Mouse (Mus musculus) embryonic facial prominence, embryonic 11.5 days (tissue): Measurements from ENCODE around the gene 2410002F23Rik. TPM values are rescaled to one million over a fixed set of nuclear protein-coding genes. Genes with fewer than 3 reads are reported as not detected.
"Not testable (repeated sequence)": the region's sequence is repeated elsewhere in the genome, so short reads cannot be mapped to it uniquely, and the experiment has no call there.

ENCODE experiments used
- ATAC-seq: fragments of 200-750 bp; cut with Nextera tagmentation; replicated peaks from 2 replicates; pipeline ENCODE4 v1.8.0; 2017; ENCODE audit warnings: low read depth; ENCODE audit not compliant: insufficient number of reproducible peaks, low FRiP score, low TSS enrichment
- DNase-seq: peaks from one replicate; pipeline ENCODE4 v3.0.0-alpha.2; 2015; ENCODE audit warnings: low spot score
- H3K27ac ChIP-seq: fragments of 300-500 bp; sonication (generic); replicated peaks from 2 replicates; pipeline ENCODE4 v1.5.1; 2014; ENCODE audit warnings: mild to moderate bottlenecking, low read depth, low read length, control low read depth
- H3K27me3 ChIP-seq: fragments of 300-500 bp; sonication (generic); 2 replicates; pipeline ENCODE4 v1.6.1; 2014; ENCODE audit warnings: mild to moderate bottlenecking, low read length, moderate library complexity, mixed read lengths; ENCODE audit not compliant: control insufficient read depth, insufficient read depth
- H3K36me3 ChIP-seq: fragments of 300-500 bp; sonication (generic); replicated peaks from 2 replicates; pipeline ENCODE4 v1.6.1; 2014; ENCODE audit warnings: low read depth, mild to moderate bottlenecking, low read length, moderate library complexity, mixed read lengths; ENCODE audit not compliant: control insufficient read depth, insufficient read depth
- H3K4me1 ChIP-seq: fragments of 300-500 bp; sonication (generic); 2 replicates; pipeline ENCODE4 v1.6.1; 2014; ENCODE audit warnings: low read length, mixed read lengths; ENCODE audit not compliant: control insufficient read depth, insufficient read depth
- H3K4me2 ChIP-seq: fragments of 300-500 bp; sonication (generic); 2 replicates; pipeline ENCODE4 v1.6.1; 2014; ENCODE audit warnings: low read depth, mild to moderate bottlenecking, control low read depth, low read length, moderate library complexity
- H3K4me3 ChIP-seq: fragments of 300-500 bp; sonication (generic); 2 replicates; pipeline ENCODE4 v1.5.1; 2014; ENCODE audit warnings: low read depth, low read length, control low read depth
- H3K9ac ChIP-seq: fragments of 300-500 bp; sonication (generic); replicated peaks from 2 replicates; pipeline ENCODE4 v1.6.1; 2014; ENCODE audit warnings: mild to moderate bottlenecking, control low read depth, low read length
- H3K9me3 ChIP-seq: fragments of 300-500 bp; sonication (generic); replicated peaks from 2 replicates; pipeline ENCODE4 v1.6.1; 2016; ENCODE audit warnings: mild to moderate bottlenecking, low read length, inconsistent platforms, mixed read lengths; ENCODE audit not compliant: control insufficient read depth
- WGBS: fragments of 180-500 bp; shearing (Covaris S2); extraction: QIAGEN DNeasy Blood & Tissue Kit; methylation state at CpG from one replicate; pipeline ENCODE4 v1.1.7; 2014; 5-methylcytosine and 5-hydroxymethylcytosine counted together
- polyA plus RNA-seq: library from polyadenylated mRNA; unstranded; fragments of >200 nt; fragmentation: Nextera tagmentation; extraction: Ambion mirVana; gene quantifications from 2 replicates; pipeline ENCODE4 v1.2.1, GENCODE M21; 2014

Gene 2410002F23Rik
- polyA plus RNA-seq, 1 experiment from 2014 or later: 121 TPM

DNA sequence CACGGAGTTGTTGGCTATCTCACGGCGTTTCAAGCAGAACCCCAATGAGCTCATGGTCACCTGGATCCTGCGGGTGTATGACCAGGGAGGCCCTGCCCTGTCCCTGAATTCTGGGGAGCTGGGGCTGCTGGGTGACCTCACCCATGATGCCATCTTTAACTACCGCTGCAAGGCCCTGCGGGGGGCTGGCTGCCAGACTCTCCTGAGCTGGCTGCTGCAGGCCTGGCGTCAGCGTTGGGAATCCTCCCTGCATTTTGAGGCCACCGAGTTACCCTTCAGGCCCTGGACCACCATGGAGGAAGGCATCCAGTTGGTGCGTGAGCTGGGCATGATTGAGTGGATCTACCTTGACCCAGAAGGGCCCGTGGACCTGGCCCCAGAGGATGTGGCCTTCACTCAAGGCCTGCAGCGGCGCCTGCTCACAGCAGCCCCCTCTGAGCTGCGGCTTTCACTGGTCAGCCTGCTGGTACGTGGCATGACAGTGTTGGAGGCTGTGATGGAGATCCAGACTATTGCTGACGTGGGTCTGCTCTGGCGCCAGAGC is 4.3 kb downstream of the 2410002F23Rik start:
- H3K9ac ChIP-seq, H3K4me2 ChIP-seq, H3K4me1 ChIP-seq, H3K4me3 ChIP-seq, DNase-seq, H3K9me3 ChIP-seq, H3K36me3 ChIP-seq, H3K27me3 ChIP-seq, ATAC-seq, H3K27ac ChIP-seq: not testable (repeated sequence)
- WGBS: 88% methylated on average over 17 of the region's 17 CpGs

DNA sequence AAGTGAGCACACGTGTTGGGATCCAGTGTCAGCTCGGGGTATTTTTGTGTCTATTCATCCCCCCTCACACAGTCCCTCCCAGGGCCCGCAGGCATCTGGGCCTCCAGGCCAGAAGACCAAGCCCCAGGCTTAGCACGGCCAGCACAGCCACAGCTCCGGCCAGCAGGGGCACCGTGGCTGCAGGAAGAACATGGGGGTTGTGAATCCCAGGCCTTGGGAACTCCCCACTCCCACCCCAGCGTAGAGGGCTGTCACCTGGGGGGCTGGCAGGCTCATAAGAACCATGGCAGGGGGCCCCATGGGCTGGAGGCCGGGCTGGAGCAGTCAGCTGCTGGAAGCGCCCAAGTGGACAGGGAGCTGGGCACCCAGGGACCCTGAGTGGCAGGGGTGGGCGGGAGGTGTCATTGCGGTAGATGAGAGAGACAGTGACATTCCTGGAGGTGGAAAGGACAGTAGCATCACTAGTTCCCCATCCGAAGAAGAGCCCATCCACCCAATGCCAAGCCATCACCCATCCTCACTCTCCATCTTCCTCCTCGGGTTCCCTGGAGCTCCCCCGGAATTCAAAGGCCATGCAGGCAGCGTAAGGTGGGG is 6.6 kb downstream of the 2410002F23Rik start:
- Histone ChIP-seq H3K27me3 (no peaks in the 10 kb centered on the region), H3K4me1 (no peaks in the 10 kb centered on the region), H3K4me3 (no peak overlapping the region), H3K4me2 (no peak overlapping the region), H3K9me3 (no peaks in the 10 kb centered on the region), H3K27ac (no peak overlapping the region), H3K36me3 (peaks cover 9% of the 10 kb centered on the region), H3K9ac (no peak overlapping the region)
- ATAC-seq: no peak
- WGBS: 69% methylated on average over 15 of the region's 15 CpGs
- no peak for DNase-seq

DNA sequence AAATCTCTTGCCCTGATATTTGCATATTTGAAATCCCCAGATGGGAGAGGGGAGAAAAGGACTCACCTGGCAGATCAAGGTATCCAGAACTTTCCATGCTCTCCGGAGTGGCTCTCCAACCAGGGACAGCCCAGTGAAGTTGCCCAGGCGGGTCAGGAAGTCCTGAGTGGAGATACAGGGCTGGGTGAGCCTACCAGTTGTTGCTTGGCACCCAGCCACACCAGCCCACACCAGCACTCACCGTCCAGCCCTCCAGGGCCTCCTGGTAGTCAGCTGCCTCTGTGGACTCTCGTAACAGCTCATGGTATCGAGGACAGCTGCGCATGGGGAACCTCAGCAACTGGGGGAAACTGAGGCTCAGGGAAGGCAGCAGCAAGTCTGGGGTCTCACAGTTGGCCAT is 8.4 kb downstream of the 2410002F23Rik start:
- Histone ChIP-seq H3K36me3 (peaks cover 5% of the 10 kb centered on the region), H3K4me2 (no peak overlapping the region), H3K9ac (no peak overlapping the region; the same call in 1 of the 2 replicates), H3K27me3 (no peaks in the 10 kb centered on the region), H3K4me3 (no peak overlapping the region), H3K9me3 (no peaks in the 10 kb centered on the region), H3K27ac (no peak overlapping the region), H3K4me1 (no peaks in the 10 kb centered on the region)
- 87% methylated on average over 6 of the region's 6 CpGs for WGBS
- no peak for DNase-seq
- no peak for ATAC-seq

DNA sequence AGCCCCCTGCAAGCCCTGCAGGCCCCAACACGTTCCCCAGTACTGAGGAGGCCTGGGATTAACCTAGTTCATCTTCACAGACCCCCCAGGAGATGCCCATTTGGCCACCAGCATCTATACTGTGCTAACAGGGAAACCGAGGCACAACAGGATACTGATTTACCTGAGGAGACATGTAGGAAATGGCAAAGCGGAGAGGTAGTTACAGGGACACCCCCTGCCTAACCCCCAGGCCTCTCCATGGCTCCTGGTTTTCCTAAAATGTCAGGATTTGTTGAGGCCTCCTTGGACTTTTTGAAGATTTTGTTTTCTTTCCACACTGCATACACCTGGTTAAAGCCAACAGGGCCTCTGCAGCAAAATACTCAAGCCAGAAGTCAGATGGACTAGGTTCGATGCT is 10.8 kb downstream of the 2410002F23Rik start, which contains the start of gene Acp4:
Acp4 (minus strand) TSS at position 101 of the 400 bp plus-strand sequence.
- Histone ChIP-seq H3K27me3 (0 out of 2 replicates have a peak, but pooled peaks cover 2% of the 10 kb centered on the region), H3K9me3 (no peaks in the 10 kb centered on the region), H3K4me1 (no peaks in the 10 kb centered on the region), H3K4me2 (no peak within 1 kb of the TSS), H3K27ac (no peak within 1 kb of the TSS), H3K4me3 (no peak within 1 kb of the TSS), H3K36me3 (no peaks in the 10 kb centered on the region), H3K9ac (no peak within 1 kb of the TSS)
- ATAC-seq (no peak), DNase-seq (no peak)
- WGBS: 69% methylated on average over 4 of the region's 4 CpGs

DNA sequence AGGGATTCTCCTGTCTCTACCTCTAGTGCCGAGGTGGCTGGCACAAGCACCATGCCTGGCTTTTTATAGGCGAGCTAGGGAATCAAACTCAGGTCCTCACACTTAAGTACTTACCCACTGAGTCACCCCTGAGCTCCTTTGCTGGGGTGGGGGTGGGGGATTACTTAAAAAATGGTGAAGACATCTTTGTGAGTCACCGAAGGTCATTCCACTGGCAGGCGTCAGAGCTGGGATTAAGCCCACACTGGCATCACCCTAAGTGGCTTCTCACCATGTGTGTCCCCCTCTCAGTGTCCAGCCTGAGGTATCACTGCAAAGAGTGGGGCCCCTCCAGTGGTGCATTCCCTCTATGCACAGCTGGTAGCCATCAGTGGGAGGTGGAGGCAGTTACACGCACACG is 13.9 kb downstream of the 2410002F23Rik start:
- Histone ChIP-seq H3K36me3 (no peaks in the 10 kb centered on the region), H3K4me2 (no peak overlapping the region), H3K9me3 (no peaks in the 10 kb centered on the region), H3K27ac (no peak overlapping the region), H3K4me1 (no peaks in the 10 kb centered on the region), H3K27me3 (peaks cover 8% of the 10 kb centered on the region; the same call in 1 of the 2 replicates), H3K9ac (no peak overlapping the region), H3K4me3 (no peak overlapping the region)
- ATAC-seq (no peak), DNase-seq (no peak)
- 71% methylated on average over 6 of the region's 6 CpGs for WGBS

DNA sequence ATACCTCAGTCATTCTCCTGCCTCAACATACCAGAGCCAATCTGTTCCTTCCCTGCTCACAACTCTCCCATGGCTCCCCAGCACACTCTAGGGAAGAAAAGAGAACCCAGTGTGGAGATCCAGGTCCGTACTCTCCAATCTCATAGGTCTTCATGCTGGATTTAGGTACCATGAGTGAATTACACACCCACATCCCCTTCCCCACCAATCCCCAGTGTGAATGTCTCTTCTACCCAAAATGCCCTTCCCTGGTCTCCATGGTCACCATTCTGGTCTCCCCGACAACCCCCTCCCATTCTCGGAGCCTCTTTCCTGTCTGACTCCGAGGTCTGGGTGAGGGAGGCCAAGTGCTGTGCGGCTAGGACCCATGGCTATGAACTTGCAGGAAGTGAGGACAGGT is 14.6 kb downstream of the 2410002F23Rik start, which contains the start of gene Gm15517:
Gm15517 (plus strand) TSS at position 301 of the 400 bp plus-strand sequence.
- 0 out of 2 replicates have a peak, but pooled peaks have one; percentile 11 for ATAC-seq
- no peak for DNase-seq

DNA sequence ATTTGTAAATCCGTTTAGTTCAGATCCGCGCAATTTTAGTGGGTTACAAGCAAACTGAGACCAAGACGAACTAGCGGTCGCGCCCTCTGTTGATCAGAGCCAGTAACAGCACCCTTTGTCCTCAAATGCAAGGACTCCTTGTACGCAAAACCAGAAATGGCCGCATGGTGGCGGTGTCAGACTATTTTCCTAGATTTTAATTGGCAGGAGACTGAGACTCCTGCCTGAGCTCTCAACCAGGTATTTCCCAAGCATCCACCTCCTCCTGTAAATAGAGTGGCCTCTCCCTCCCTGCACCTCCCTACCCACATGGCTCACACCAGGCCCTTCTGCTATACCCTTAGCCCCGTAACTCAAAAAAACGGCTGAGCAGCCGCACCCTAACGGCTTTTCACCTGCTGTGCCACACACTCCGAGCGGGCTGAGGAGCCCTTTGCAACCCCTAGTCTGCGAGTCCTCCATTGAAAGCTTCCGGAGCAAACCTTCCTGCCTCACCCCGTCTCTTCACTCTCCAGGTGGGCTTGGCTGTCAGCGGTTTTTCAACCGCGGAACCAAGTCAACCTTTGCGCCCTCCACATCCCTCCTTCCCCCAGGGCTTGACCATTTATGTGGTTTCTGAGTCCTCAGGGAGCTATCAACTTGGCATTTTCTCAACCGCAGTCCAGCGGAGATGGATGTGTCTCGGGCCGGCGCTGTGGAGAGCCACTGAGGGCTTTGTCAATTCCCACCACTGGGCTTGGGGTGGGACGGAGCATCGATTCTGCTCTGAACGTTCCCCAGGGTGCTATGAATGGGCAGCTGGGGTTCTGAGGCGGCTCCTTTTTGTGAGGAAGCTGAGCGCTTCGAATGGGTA is 16.5 kb downstream of the 2410002F23Rik start:
- H3K9ac ChIP-seq: no peak overlapping the region
- peak; percentile 59 for ATAC-seq
- 2% methylated on average over 34 of the region's 34 CpGs for WGBS
- no peak overlapping the region for H3K27ac ChIP-seq
- peak; percentile 98 for DNase-seq
- no peaks in the 10 kb centered on the region for H3K4me1 ChIP-seq
- H3K4me2 ChIP-seq: peak overlapping the region; percentile 39; the same call in 1 of the 2 replicates
- H3K27me3 ChIP-seq: peaks cover 8% of the 10 kb centered on the region; the same call in 1 of the 2 replicates
- H3K9me3 ChIP-seq: no peaks in the 10 kb centered on the region
- no peak overlapping the region; the same call in 1 of the 2 replicates for H3K4me3 ChIP-seq
- no peaks in the 10 kb centered on the region for H3K36me3 ChIP-seq

More for the DNA sequence above, 14.6 kb downstream of the 2410002F23Rik start, which contains the start of gene Gm15517:
- Histone ChIP-seq H3K4me3 (no peak within 1 kb of the TSS), H3K9ac (no peak within 1 kb of the TSS; the same call in 1 of the 2 replicates), H3K27ac (no peak within 1 kb of the TSS), H3K4me1 (no peaks in the 10 kb centered on the region), H3K36me3 (no peaks in the 10 kb centered on the region), H3K4me2 (no peak within 1 kb of the TSS), H3K9me3 (no peaks in the 10 kb centered on the region), H3K27me3 (peaks cover 8% of the 10 kb centered on the region; the same call in 1 of the 2 replicates)
- 46% methylated on average over 5 of the region's 5 CpGs for WGBS
